Mouse (Mus musculus) intestine, embryonic 16.5 days (tissue): ENCODE data around the gene Tead4. TPM values are rescaled to one million over a fixed set of nuclear protein-coding genes. Genes with fewer than 3 reads are reported as not detected.

ENCODE experiments used
- ATAC-seq: fragments of 200-750 bp; cut with Nextera tagmentation; 2 replicates; pipeline ENCODE4 v1.8.0; 2017; ENCODE audit warnings: moderate TSS enrichment, moderate library complexity
- H3K27ac ChIP-seq: fragments of 300-500 bp; sonication (generic); 2 replicates; pipeline ENCODE4 v1.5.1; 2014; ENCODE audit warnings: mild to moderate bottlenecking, low read length
- H3K27me3 ChIP-seq: fragments of 300-500 bp; sonication (generic); replicated peaks from 2 replicates; pipeline ENCODE4 v1.6.1; 2014; ENCODE audit warnings: low read length, control low read depth, mixed read lengths; ENCODE audit not compliant: control insufficient read depth, insufficient read depth
- H3K36me3 ChIP-seq: fragments of 300-500 bp; sonication (generic); 2 replicates; pipeline ENCODE4 v1.6.1; 2014; ENCODE audit warnings: low read length, control low read depth; ENCODE audit not compliant: control insufficient read depth, insufficient read depth
- H3K4me1 ChIP-seq: fragments of 300-500 bp; sonication (generic); 2 replicates; pipeline ENCODE4 v1.6.1; 2014; ENCODE audit warnings: low read length, control low read depth, mixed read lengths; ENCODE audit not compliant: control insufficient read depth, insufficient read depth
- H3K4me2 ChIP-seq: fragments of 300-500 bp; sonication (generic); 2 replicates; pipeline ENCODE4 v1.6.1; 2014; ENCODE audit warnings: low read depth, low read length, control low read depth
- H3K4me3 ChIP-seq: fragments of 300-500 bp; sonication (generic); 2 replicates; pipeline ENCODE4 v1.5.1; 2014; ENCODE audit warnings: mild to moderate bottlenecking, low read length
- H3K9ac ChIP-seq: fragments of 300-500 bp; sonication (generic); 2 replicates; pipeline ENCODE4 v1.6.1; 2014; ENCODE audit warnings: low read depth, low read length
- H3K9me3 ChIP-seq: fragments of 300-500 bp; sonication (generic); 2 replicates; pipeline ENCODE4 v1.6.1; 2016; ENCODE audit warnings: low read length, control low read depth; ENCODE audit not compliant: control insufficient read depth
- WGBS: fragments of 180-500 bp; shearing (Covaris S2); extraction: QIAGEN DNeasy Blood & Tissue Kit; methylation state at CpG from one replicate; pipeline ENCODE4 v1.1.7; 2014; 5-methylcytosine and 5-hydroxymethylcytosine counted together
- polyA plus RNA-seq: library from polyadenylated mRNA; unstranded; fragments of >200 nt; fragmentation: Nextera tagmentation; extraction: Ambion mirVana; gene quantifications from 2 replicates; pipeline ENCODE4 v1.2.1, GENCODE M21; 2015

Tead4 gene
- polyA plus RNA-seq, 1 experiment from 2014 or later = 2.3 TPM

DNA sequence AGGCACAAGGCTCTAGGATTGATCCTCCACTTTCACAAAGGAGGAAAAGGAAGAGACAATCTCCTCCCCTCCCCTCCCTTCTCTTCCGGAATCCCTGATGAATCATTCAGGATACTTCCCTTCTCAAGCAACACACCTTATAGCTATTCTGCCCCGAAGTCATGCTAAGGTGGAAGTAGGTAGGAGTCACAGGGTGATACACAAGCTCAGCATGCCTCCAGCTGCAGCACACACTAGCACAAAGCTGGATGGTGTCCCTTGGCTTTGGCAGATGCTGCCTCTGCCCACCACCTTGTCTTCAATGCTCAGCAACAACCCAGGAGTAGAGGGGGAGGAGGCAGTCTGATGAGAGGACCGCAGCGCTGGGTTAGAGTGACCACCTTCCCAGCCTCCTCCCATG lies 21.5 kb downstream of the Tead4 start:
- ATAC-seq = no peak
- Histone ChIP-seq H3K27ac (no peak overlapping the region), H3K4me3 (no peak overlapping the region), H3K27me3 (no peaks in the 10 kb centered on the region), H3K4me2 (no peak overlapping the region), H3K36me3 (no peaks in the 10 kb centered on the region), H3K4me1 (peaks cover 15% of the 10 kb centered on the region), H3K9me3 (no peaks in the 10 kb centered on the region), H3K9ac (no peak overlapping the region)
- 61% methylated on average over 4 of the region's 4 CpGs for WGBS

- peak overlapping the region; percentile 11; the same call in 1 of the 2 replicates for H3K4me2 ChIP-seq
- no peak overlapping the region for H3K9ac ChIP-seq
Observed at GRCm38 (mm10) chr6:128277132-128278085, 23.2 kb downstream of the Tead4 start.

DNA sequence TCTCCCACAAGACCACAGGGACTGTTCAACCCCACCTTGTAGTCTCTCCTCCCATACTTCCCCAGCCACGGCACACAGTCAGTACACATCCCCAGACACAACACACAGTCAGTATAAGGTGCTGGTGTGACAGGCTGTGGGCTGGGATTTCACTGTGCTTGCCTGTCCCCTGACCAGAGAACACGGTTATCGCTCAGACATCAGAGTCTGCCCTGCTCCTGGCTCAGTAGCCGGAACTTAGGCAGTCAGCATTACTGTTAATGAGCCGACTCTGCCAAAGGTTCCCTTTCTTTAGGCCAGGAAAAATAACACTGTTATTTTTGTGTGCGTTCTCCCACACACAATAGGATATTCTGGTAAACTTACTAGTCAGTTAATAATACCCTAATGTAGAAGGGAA lies 24.3 kb downstream of the Tead4 start:
- no peak overlapping the region for H3K9ac ChIP-seq
- no peak overlapping the region for H3K27ac ChIP-seq
- ATAC-seq = no peak
- H3K4me2 ChIP-seq = no peak overlapping the region
- no peaks in the 10 kb centered on the region for H3K27me3 ChIP-seq
- H3K36me3 ChIP-seq = no peaks in the 10 kb centered on the region
- H3K4me3 ChIP-seq = no peak overlapping the region
- 93% methylated on average over 6 of the region's 6 CpGs for WGBS
- no peaks in the 10 kb centered on the region for H3K9me3 ChIP-seq
- peaks cover 15% of the 10 kb centered on the region for H3K4me1 ChIP-seq

More at GRCm38 (mm10) chr6:128277132-128278085, 23.2 kb downstream of the Tead4 start:
- H3K9me3 ChIP-seq = no peaks in the 10 kb centered on the region
- no peaks in the 10 kb centered on the region for H3K27me3 ChIP-seq
- H3K4me3 ChIP-seq = no peak overlapping the region
- ATAC-seq = peak; percentile 53
- WGBS = 72% methylated on average over 11 of the region's 11 CpGs
- H3K36me3 ChIP-seq = no peaks in the 10 kb centered on the region
- H3K27ac ChIP-seq = peak overlapping the region; percentile 89
- peaks cover 15% of the 10 kb centered on the region for H3K4me1 ChIP-seq

DNA sequence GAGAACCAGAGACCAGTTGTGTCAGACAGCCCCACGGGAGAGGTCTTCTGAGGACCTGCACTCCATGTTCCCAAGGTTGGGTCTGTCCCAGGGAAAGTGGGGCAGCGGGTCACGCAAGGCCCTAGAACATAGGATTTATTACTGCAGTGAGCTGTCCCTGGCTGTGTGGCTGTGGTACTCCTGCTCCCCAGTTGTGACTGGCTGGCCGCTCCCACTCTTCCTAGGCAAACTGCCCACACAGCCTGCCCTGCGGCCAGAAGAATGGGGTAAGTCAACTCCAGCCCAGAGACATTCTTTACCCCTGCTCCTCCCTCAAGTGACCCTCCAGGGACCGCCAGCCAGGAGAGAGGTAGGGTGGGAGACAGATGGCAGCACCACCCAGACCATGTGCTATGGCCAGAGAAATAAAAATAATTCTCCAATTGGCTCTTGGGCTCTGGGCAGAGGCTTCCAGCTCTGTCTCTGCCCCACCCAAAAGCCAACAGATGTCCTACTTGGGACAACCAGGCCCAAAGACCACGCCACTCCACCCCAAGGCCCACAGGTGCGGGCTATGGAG lies 25.0 kb downstream of the Tead4 start:
- 73% methylated on average over 8 of the region's 8 CpGs for WGBS
- no peaks in the 10 kb centered on the region for H3K9me3 ChIP-seq
- H3K9ac ChIP-seq = no peak overlapping the region
- H3K4me3 ChIP-seq = no peak overlapping the region
- ATAC-seq = no peak
- no peaks in the 10 kb centered on the region for H3K27me3 ChIP-seq
- H3K27ac ChIP-seq = no peak overlapping the region
- H3K36me3 ChIP-seq = no peaks in the 10 kb centered on the region
- H3K4me1 ChIP-seq = peaks cover 12% of the 10 kb centered on the region
- H3K4me2 ChIP-seq = no peak overlapping the region

DNA sequence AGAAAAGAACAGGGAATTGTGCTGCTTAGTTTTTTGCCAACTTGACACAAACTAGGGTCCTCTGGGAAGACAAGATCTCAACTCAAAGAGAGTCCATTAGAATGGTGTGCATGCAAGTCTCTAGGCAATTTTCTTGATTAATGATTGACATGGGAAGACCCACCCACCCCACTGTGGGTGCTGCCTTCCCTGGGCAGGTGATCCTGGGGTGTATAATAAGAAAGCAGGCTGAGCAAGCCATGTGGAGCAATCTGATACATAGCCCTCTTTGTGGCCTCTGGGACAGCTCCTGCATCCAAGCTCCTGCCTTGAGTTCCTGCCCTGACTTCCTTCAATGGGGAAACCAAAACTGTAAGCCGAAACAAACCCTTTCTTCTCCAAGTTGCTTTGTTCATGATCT lies 27.1 kb downstream of the Tead4 start:
- WGBS = 73% methylated on average over 1 of the region's 1 CpGs
- peak; percentile 73 for ATAC-seq

DNA sequence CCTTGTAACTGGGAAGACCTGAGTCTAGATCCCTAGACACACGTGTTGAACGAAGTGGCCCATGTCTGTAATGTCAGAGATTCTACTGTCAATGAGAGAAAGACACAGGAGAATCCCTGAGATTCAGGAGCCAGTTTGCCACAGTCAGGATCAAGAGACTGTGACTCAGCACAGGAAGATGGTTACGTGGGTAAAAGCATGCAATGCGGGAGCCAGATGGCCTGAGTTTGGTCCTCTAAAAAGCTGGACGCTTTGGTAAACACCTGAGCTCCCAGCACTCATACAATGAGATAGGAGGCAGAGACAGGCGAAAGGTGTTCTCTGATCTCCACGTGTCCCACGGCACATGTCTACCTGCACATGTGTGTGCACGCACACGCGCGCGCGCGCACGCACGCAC lies 27.9 kb downstream of the Tead4 start:
- no peak overlapping the region for H3K27ac ChIP-seq
- WGBS = 93% methylated on average over 17 of the region's 17 CpGs

More for the DNA sequence above, 27.1 kb downstream of the Tead4 start:
- H3K4me2 ChIP-seq = no peak overlapping the region
- H3K9me3 ChIP-seq = no peaks in the 10 kb centered on the region
- H3K4me3 ChIP-seq = no peak overlapping the region
- H3K4me1 ChIP-seq = peaks cover 7% of the 10 kb centered on the region
- no peaks in the 10 kb centered on the region for H3K36me3 ChIP-seq
- H3K9ac ChIP-seq = no peak overlapping the region
- no peak overlapping the region for H3K27ac ChIP-seq
- H3K27me3 ChIP-seq = no peaks in the 10 kb centered on the region

DNA sequence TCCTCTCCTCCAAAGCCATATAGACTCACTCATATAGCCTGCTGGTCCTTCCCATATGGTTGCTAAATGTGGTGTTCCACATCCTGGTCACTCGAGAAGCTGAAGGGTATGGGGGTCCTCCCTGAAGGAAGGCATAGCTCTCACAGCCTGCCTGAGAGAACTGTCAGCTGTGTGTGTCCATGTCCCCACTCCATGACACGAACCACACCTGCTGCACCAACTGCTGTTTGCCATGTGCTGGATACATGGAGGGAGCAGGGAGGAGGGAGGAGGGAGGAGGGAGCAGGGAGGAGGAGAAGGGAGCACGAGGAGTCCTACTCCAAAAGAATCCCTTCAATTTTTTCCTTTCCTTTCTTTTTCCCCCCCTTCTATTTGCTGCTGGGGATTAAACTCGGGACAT lies 30.8 kb downstream of the Tead4 start:
- ATAC-seq = no peak
- WGBS = 80% methylated on average over 4 of the region's 4 CpGs

More for the DNA sequence above, 27.9 kb downstream of the Tead4 start:
- Histone ChIP-seq H3K36me3 (no peaks in the 10 kb centered on the region), H3K4me3 (no peak overlapping the region), H3K9ac (no peak overlapping the region), H3K4me2 (no peak overlapping the region), H3K9me3 (no peaks in the 10 kb centered on the region), H3K4me1 (peaks cover 5% of the 10 kb centered on the region), H3K27me3 (no peaks in the 10 kb centered on the region)
- ATAC-seq = no peak

GRCm38 (mm10) chr6:128264870-128265526 lies 35.6 kb downstream of the Tead4 start:
- Histone ChIP-seq H3K36me3 (no peaks in the 10 kb centered on the region), H3K27me3 (no peaks in the 10 kb centered on the region), H3K4me2 (no peak overlapping the region), H3K27ac (no peak overlapping the region), H3K9ac (no peak overlapping the region), H3K4me3 (no peak overlapping the region), H3K9me3 (no peaks in the 10 kb centered on the region), H3K4me1 (no peaks in the 10 kb centered on the region)
- ATAC-seq = no peak
- WGBS = 84% methylated on average over 8 of the region's 8 CpGs

More for the DNA sequence above, 30.8 kb downstream of the Tead4 start:
- Histone ChIP-seq H3K9ac (no peak overlapping the region), H3K4me3 (no peak overlapping the region), H3K4me2 (no peak overlapping the region), H3K9me3 (no peaks in the 10 kb centered on the region), H3K27ac (no peak overlapping the region), H3K27me3 (no peaks in the 10 kb centered on the region), H3K4me1 (no peaks in the 10 kb centered on the region), H3K36me3 (no peaks in the 10 kb centered on the region)

DNA sequence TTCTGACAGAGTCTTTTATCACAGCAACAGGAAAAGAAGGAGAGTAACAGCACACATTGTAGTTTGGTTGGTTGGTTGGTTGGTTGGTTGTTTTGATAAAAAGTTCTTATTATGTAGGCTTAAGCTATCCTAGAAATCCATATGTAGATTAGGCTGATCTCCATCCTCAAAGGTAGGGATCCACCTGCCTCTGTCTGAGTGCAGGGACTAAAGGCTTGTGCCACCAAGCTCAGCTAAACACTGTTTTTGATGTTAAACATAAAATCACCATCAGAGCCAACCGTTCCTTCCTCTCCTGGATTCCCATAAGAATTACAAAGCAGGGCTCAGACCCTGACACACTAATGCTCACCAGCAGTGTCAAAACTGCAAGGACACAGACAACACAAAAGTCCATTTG lies 39.1 kb downstream of the Tead4 start:
- Histone ChIP-seq H3K27ac (no peak overlapping the region), H3K36me3 (no peaks in the 10 kb centered on the region), H3K27me3 (no peaks in the 10 kb centered on the region), H3K4me2 (no peak overlapping the region), H3K9me3 (no peaks in the 10 kb centered on the region), H3K4me3 (no peak overlapping the region), H3K9ac (no peak overlapping the region), H3K4me1 (no peaks in the 10 kb centered on the region)
- 71% methylated on average over 1 of the region's 1 CpGs for WGBS
- ATAC-seq = no peak
